Mouse (Mus musculus) intestine, postnatal 0 days (tissue): ENCODE measurements at regions not wholly inside any gene's neighbourhood (a gene's known extent, or its start where the extent isn't known, plus 50 kb on each side); places are given as distances from the start of the nearest gene placed in this dataset.

Experiments
- ATAC-seq: fragments of 200-750 bp; cut with Nextera tagmentation; 2 replicates; pipeline ENCODE4 v1.8.0; 2017; ENCODE audit warnings: mild to moderate bottlenecking, moderate TSS enrichment, moderate library complexity
- H3K27ac ChIP-seq: fragments of 300-500 bp; sonication (generic); 2 replicates; pipeline ENCODE4 v1.5.1; 2014; ENCODE audit warnings: mild to moderate bottlenecking, low read depth, low read length, moderate library complexity
- H3K27me3 ChIP-seq: fragments of 300-500 bp; sonication (generic); replicated peaks from 2 replicates; pipeline ENCODE4 v1.6.1; 2014; ENCODE audit warnings: low read length, mixed read lengths; ENCODE audit not compliant: control insufficient read depth, insufficient read depth
- H3K36me3 ChIP-seq: fragments of 300-500 bp; sonication (generic); 2 replicates; pipeline ENCODE4 v1.6.1; 2014; ENCODE audit warnings: mild to moderate bottlenecking, moderate library complexity; ENCODE audit not compliant: control insufficient read depth, insufficient read depth
- H3K4me1 ChIP-seq: fragments of 300-500 bp; sonication (generic); replicated peaks from 2 replicates; pipeline ENCODE4 v1.6.1; 2014; ENCODE audit warnings: antibody characterized with exemption, low read length, mixed read lengths; ENCODE audit not compliant: control insufficient read depth, insufficient read depth
- H3K4me2 ChIP-seq: fragments of 300-500 bp; sonication (generic); replicated peaks from 2 replicates; pipeline ENCODE4 v1.6.1; 2014; ENCODE audit warnings: low read depth, mild to moderate bottlenecking, moderate library complexity
- H3K4me3 ChIP-seq: fragments of 300-500 bp; sonication (generic); 2 replicates; pipeline ENCODE4 v1.5.1; 2014; ENCODE audit warnings: low read depth, low read length
- H3K9ac ChIP-seq: fragments of 300-500 bp; sonication (generic); 2 replicates; pipeline ENCODE4 v1.6.1; 2014; ENCODE audit warnings: mild to moderate bottlenecking, low read depth, low read length
- H3K9me3 ChIP-seq: fragments of 300-500 bp; sonication (generic); 2 replicates; pipeline ENCODE4 v1.6.1; 2016; ENCODE audit warnings: mixed run types; ENCODE audit not compliant: control insufficient read depth
- CTCF ChIP-seq: sonication (generic); IDR thresholded peaks from 2 replicates; pipeline ENCODE4 v1.5.1; 2016; ENCODE audit warnings: low read depth, mild to moderate bottlenecking, control low read depth, antibody characterized with exemption, moderate library complexity
- WGBS: fragments of 180-500 bp; shearing (Covaris S2); extraction: QIAGEN DNeasy Blood & Tissue Kit; methylation state at CpG from one replicate; pipeline ENCODE4 v1.1.7; 2014; 5-methylcytosine and 5-hydroxymethylcytosine counted together

GRCm38 (mm10) chr2:61922496-61922895 is 119.8 kb downstream of the Tbr1 start:
- no peak for ATAC-seq
- Histone ChIP-seq H3K27me3 (no peaks in the 10 kb centered on the region), H3K4me2 (no peak overlapping the region), H3K9ac (no peak overlapping the region), H3K4me3 (no peak overlapping the region), H3K36me3 (no peaks in the 10 kb centered on the region), H3K4me1 (no peaks in the 10 kb centered on the region), H3K9me3 (no peaks in the 10 kb centered on the region), H3K27ac (no peak overlapping the region)
- WGBS: 72% methylated on average over 1 of the region's 1 CpGs
- no peak for TF ChIP-seq CTCF

- H3K9ac ChIP-seq: no peak overlapping the region
- no peaks in the 10 kb centered on the region for H3K4me1 ChIP-seq
- no peaks in the 10 kb centered on the region for H3K27me3 ChIP-seq
- no peak for ATAC-seq
- no peaks in the 10 kb centered on the region for H3K36me3 ChIP-seq
- H3K27ac ChIP-seq: no peak overlapping the region
- no peak overlapping the region for H3K4me2 ChIP-seq
- H3K4me3 ChIP-seq: no peak overlapping the region
- no peaks in the 10 kb centered on the region for H3K9me3 ChIP-seq
- no peak for TF ChIP-seq CTCF
- WGBS: 73% methylated on average over 2 of the region's 2 CpGs
Measured at GRCm38 (mm10) chr2:61938296-61938695, 108.0 kb upstream of the Slc4a10 start.

- H3K4me2 ChIP-seq: no peak overlapping the region
- no peak for TF ChIP-seq CTCF
- H3K27me3 ChIP-seq: no peaks in the 10 kb centered on the region
- no peaks in the 10 kb centered on the region for H3K36me3 ChIP-seq
- H3K27ac ChIP-seq: no peak overlapping the region
- WGBS: 85% methylated on average over 2 of the region's 2 CpGs
- H3K4me1 ChIP-seq: no peaks in the 10 kb centered on the region
- no peak overlapping the region for H3K9ac ChIP-seq
- ATAC-seq: no peak
- no peaks in the 10 kb centered on the region for H3K9me3 ChIP-seq
- no peak overlapping the region for H3K4me3 ChIP-seq
Measured at GRCm38 (mm10) chr2:61965916-61966315, 80.3 kb upstream of the Slc4a10 start.

- Histone ChIP-seq H3K4me2 (no peak overlapping the region), H3K9me3 (no peaks in the 10 kb centered on the region), H3K27me3 (no peaks in the 10 kb centered on the region), H3K4me3 (no peak overlapping the region), H3K4me1 (no peaks in the 10 kb centered on the region), H3K27ac (no peak overlapping the region), H3K9ac (no peak overlapping the region), H3K36me3 (no peaks in the 10 kb centered on the region)
- no peak for ATAC-seq
- 9% methylated on average over 2 of the region's 2 CpGs for whole genome bisulfite sequencing
- peak; percentile 51 for TF ChIP-seq CTCF
Measured at GRCm38 (mm10) chr2:61967724-61968123, 78.5 kb upstream of the Slc4a10 start.

- Histone ChIP-seq H3K27me3 (no peaks in the 10 kb centered on the region), H3K36me3 (no peaks in the 10 kb centered on the region), H3K9ac (no peak overlapping the region), H3K4me2 (no peak overlapping the region), H3K4me3 (no peak overlapping the region), H3K9me3 (no peaks in the 10 kb centered on the region), H3K4me1 (no peaks in the 10 kb centered on the region), H3K27ac (no peak overlapping the region)
- WGBS: 44% methylated on average over 2 of the region's 2 CpGs
- no peak for TF ChIP-seq CTCF
- ATAC-seq: no peak
Measured at GRCm38 (mm10) chr2:61970029-61970428, 76.2 kb upstream of the Slc4a10 start.

GRCm38 (mm10) chr2:61984771-61985170 is 61.5 kb upstream of the Slc4a10 start:
- Histone ChIP-seq H3K27me3 (no peaks in the 10 kb centered on the region), H3K4me3 (no peak overlapping the region), H3K9me3 (no peaks in the 10 kb centered on the region), H3K36me3 (no peaks in the 10 kb centered on the region), H3K4me2 (no peak overlapping the region), H3K4me1 (no peaks in the 10 kb centered on the region), H3K27ac (no peak overlapping the region), H3K9ac (no peak overlapping the region)
- 80% methylated on average over 3 of the region's 3 CpGs for WGBS
- ATAC-seq: no peak
- 0 out of 2 replicates have a peak, but pooled peaks have one; percentile 10 for TF ChIP-seq CTCF

- H3K9me3 ChIP-seq: no peaks in the 10 kb centered on the region
- no peaks in the 10 kb centered on the region for H3K27me3 ChIP-seq
- H3K36me3 ChIP-seq: no peaks in the 10 kb centered on the region
- H3K4me3 ChIP-seq: no peak overlapping the region
- WGBS: 53% methylated on average over 5 of the region's 5 CpGs
- peak; percentile 59 for TF ChIP-seq CTCF
- H3K4me1 ChIP-seq: no peaks in the 10 kb centered on the region
- no peak overlapping the region for H3K4me2 ChIP-seq
- no peak overlapping the region for H3K9ac ChIP-seq
- no peak overlapping the region for H3K27ac ChIP-seq
- ATAC-seq: no peak
Measured at GRCm38 (mm10) chr2:61986967-61987550, 59.2 kb upstream of the Slc4a10 start.
